Mouse (Mus musculus): ENCODE results near the gene Ces2f.
"Not testable (repeated sequence)": the region's sequence is repeated elsewhere in the genome, so short reads cannot be mapped to it uniquely, and the experiment has no call there.

Ces2f gene

DNA sequence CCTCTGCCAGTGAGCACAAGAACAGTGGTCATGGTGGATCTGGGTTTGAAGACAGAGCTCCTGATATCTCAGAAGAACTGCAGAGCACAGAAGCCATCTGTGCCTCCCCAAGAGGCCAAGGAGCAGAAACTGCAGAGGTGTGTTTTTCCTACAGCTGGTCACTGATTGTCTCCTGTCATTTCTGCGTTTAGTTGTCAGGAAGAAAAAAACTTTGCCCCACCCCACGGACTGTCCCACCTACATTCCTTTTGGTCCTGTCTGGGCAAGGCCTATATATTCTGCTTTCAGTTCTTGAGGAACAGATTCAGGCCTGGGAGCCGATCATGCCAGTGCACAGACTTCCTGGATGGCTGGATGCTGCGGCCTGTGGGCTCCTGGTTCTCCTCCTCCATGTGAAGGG lies at the start of gene Ces2f:
Gene Ces2f (plus strand): TSS at position 301 of the 400 bp plus-strand sequence.
- in situ Hi-C loops (cut with MboI, MseI) = no loop called here

- in situ Hi-C loops (cut with MboI, MseI) = loop anchor here (5.0 kb wide), 1 partner anchor 34 kb away; no protein-coding TSS in a partner anchor
These were observed 45.4 kb upstream of the Ces2f start for GRCm38 (mm10) chr8:104901746-104902145.

GRCm38 (mm10) chr8:104907111-104907510 lies 40.0 kb upstream of the Ces2f start:
- in situ Hi-C loops (cut with MboI, MseI) = no loop called here

DNA sequence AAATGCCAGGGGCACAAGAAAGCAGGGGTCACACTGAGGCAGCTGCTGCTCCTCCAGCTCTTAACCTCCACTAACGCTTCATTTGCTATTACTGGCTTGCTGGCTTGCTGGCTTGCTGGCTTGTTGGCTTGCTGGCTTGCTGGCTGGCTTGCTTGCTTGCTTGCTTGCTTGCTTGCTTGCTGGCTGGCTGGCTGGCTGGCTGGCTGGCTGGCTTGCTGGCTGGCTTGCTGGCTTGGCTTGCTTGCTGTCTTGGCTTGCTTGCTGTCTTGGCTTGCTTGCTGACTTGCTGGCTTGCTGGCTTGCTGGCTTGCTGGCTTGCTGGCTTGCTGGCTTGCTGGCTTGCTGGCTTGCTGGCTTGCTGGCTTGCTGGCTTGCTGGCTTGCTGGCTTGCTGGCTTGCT lies 38.1 kb upstream of the Ces2f start:
- in situ Hi-C loops (cut with MboI, MseI) = not testable (repeated sequence)

DNA sequence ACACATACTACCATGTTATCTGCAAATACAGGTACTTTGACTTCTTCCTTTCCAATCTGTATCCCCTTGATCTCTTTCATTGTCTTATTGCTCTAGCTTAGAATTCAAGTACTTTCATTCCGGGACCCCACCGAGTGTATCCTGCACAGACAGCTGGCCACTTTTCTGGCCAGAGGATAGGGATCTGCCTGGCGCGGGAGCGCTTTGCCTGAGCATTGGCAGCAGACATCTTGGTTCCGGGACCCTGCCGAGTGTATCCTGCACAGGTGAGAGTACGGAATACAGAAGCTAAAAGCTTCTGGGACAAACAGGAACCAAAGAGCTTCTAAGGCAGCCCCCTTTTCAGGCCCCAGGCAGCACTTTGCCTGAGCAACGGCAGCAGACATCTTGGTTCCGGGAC lies 37.5 kb upstream of the Ces2f start:
- in situ Hi-C loops (cut with MboI, MseI) = not testable (repeated sequence)

DNA sequence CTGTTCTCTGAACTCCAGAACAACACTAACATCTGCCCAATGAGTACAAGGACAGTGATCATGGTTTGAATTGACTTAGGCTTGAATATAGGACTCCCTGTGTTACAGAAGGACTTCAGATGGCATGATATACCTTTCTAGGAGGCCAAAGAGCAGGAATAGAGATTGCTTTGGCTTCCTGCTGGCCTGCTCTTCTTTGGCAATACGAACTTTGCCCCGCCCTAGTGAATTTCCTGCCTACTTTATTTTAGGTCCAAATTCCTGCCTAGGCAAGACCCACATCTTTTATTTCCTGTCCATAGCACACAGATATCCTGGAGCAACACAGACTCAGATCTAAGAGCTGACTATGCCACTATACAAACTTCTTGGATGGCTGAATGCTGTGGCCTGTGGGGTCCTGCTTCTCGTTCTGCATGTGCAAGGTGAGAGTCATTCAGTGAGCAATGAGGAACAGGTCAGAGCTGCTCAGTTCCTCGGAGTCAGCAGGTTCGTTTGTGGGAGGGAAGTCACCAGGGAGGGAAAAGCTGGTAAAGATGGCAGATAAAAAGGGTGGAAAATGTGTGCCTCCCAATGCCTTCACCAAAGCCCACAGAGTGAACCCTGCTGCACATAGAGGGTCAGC lies 21.1 kb upstream of the Ces2f start, which contains the start of gene Ces2e:
Gene Ces2e (plus strand): TSS at position 289 of the 625 bp plus-strand sequence.
- in situ Hi-C loops (cut with MboI, MseI) = no loop called here

DNA sequence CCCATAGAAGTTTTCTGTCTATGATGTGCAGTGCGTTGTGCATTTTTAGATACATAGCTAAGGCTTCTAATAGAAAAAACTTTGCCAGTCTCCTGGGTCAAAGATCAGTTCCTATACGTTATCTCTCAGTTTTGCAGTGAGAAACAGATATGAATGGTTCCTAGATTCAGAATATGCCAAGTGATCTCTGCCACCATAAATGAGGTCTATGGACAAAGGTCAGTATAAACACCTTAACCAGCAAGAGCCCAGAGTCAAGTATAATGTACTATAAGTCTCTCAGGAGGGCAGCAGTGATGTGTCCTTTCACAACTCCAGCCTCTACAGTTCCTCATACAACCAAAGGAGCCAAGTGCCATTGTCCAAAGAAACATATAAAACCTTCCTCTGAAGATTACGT lies 19.9 kb upstream of the Ces2f start:
- in situ Hi-C loops (cut with MboI, MseI) = no loop called here

DNA sequence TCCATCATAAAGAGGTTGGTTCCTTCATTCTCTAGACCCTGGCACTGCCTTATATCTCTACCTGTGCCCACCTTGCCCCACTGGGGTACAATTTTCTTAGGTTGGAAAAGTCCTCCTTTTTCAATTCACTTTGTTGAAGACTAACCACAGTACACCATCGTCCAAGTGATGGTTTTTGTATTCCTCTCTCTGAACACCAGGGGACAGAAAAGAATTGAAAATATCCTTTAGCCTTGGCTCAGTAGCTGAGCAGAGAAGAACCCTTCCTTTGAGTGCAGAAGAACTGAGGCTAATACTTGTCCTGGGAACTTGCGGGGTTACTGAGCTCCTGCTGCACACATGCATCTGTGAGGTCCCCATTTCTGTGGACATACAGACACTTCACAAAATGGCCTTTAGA lies 2.5 kb upstream of the Ces2f start:
- in situ Hi-C loops (cut with MboI, MseI) = no loop called here

- in situ Hi-C loops (cut with MboI, MseI) = no loop called here
These were observed 1.9 kb downstream of the Ces2f start for GRCm38 (mm10) chr8:104949031-104949430.

DNA sequence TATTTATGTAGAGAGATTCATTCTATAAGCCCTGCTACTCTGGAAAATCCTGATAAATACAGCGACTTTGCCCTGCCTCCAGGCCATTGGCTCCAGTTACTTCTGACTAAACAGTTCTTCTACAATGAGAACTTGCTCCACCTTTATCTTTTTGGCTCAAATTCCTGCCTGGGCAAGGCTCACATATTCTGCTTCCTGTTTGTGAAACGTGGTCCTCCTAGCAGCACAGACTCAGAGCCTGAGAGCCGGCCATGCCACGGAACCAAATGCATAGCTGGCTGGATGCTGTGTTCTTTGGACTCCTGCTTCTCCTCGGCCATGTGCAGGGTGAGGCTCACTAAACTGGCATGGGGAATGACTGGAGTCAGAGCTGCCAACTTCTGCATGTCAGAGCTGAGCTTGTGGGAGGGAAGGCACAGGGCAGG lies 14.4 kb downstream of the Ces2f start, which contains the start of gene Ces2g:
Gene Ces2g (plus strand): TSS at position 182 of the 425 bp plus-strand sequence.
- in situ Hi-C loops (cut with MboI, MseI) = no loop called here

DNA sequence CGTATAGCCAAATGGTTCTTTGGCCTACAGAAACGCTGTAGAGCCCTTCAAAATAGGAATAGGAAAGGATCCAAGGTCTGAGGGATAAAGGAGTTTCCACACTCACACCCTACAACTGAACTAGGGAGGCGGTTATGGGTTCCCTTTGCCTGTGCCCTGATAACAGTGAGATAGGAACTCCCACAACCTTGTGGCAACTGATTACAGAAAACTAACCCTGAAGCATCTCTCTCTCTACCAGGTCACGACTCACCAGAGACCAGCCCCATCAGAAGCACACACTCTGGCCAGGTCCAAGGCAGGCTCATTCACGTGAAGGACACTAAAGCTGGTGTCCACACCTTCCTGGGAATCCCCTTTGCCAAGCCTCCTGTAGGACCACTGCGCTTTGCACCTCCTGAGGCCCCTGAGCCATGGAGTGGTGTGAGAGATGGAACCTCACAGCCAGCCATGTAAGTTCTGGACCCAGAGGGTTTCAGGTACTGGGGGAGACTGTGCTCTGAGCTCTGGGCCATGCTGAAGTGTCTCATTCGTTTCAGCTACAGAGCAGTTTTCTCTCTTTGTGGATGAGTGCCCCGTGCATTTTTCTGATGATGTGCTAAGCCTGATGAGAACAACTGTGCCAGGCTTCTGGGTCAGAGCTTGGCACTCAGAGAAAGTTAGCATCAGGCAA lies 15.2 kb downstream of the Ces2f start:
- in situ Hi-C loops (cut with MboI, MseI) = no loop called here

DNA sequence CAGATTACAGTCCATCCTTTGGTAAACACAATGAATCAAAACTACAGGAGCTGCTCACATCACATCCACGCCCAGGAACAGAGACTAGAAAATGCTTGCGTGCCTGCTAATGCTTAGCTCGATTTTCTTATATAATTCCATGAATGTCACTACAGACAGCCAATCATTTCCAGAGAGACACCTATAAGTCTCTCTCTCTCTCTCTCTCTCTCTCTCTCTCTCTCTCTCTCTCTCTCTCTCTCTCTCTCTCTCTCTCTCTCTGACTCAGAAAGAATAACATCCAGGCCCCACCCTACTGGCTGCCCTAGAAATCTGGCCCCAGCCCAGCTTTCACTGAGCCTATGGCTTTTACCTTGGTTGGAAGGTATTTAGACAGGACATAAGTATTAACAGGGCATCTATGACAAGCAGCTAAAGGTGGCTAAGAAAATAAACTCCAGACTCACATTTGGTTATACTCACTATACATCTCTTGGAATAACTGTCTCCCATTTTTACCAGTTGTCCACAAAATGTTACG lies 16.3 kb downstream of the Ces2f start:
- in situ Hi-C loops (cut with MboI, MseI) = no loop called here

- in situ Hi-C loops (cut with MboI, MseI) = no loop called here
These were observed 37.0 kb downstream of the Ces2f start for GRCm38 (mm10) chr8:104984126-104984525.

DNA sequence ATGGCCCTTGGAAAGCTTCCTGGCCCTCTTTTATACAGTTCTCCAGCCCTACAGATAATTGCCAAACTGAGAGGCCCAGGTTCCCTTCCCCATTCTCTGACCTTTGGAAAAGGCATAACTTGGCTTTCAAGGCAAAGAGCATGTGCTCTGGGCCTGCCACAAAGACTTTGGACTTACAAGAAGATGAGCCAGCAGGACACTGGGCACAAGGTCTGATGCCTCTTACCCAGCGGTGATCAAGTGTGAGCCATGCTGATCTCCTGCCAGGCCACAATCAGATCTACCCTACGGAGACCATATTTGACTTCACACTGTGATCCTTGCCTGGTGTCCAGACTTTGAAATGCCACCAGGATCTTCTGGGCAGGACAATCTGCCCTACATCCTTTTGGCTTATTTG lies 37.8 kb downstream of the Ces2f start:
- in situ Hi-C loops (cut with MboI, MseI) = no loop called here

DNA sequence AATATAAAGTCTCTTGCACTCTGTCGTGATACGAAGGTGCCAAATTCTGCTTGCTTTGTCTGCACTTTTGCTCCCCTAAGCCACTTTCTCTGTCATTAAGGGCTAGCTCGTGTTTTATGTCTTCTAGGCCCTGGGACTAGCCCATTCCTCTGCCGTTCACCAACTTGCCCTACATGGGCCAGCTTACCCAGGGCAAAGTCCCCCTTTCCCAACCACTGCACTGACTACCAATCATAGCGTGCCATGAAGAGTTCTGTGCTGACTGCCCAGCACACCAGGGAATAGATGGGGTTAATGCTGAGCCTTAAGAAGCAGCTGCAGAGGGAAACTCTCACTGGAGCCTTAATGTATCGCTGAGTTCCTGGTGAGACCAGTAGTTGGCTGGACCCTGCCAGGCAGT lies 51.0 kb downstream of the Ces2f start:
- in situ Hi-C loops (cut with MboI, MseI) = no loop called here

GRCm38 (mm10) chr8:104999183-104999582 lies 52.0 kb downstream of the Ces2f start:
- in situ Hi-C loops (cut with MboI, MseI) = no loop called here

DNA sequence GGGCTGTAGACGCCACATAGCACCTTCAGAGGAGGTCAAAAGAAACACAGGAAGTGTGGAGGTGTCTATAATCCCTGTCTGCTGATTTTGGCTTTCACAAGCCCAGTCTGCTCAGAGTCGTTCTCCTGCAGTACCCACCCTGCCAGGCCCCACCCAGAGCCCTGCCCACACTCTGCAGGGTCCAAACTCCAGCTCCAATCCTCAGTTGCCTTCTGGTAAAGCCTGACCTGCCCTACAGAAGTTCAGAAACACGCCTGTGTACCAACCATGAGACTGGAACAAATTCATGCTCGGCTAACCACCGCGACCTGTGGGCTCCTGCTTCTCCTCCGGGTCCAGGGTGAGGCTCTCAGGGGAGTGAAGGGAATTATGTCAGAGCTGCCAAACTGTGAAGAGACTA lies 53.4 kb downstream of the Ces2f start, which contains the start of gene Ces2h:
Gene Ces2h (plus strand): TSS at position 268 of the 400 bp plus-strand sequence.
- in situ Hi-C loops (cut with MboI, MseI) = no loop called here

Measured in T-helper 1 cell (primary cell).